Mouse (Mus musculus) cerebellum, adult 2 months (tissue): Measurements from ENCODE around the gene Birc5. TPM values are rescaled to one million over a fixed set of nuclear protein-coding genes. Genes with fewer than 3 reads are reported as not detected.

Experiments used
- DNase-seq, 2 experiments: peaks; one replicate each; pipeline ENCODE4 v3.0.0; 2021
- H3K27ac ChIP-seq: fragments of 200-500 bp; 2 replicates; pipeline ENCODE4 v1.5.1; 2012; ENCODE audit warnings: low read length, control low read depth, inconsistent platforms; ENCODE audit not compliant: insufficient read depth
- H3K27me3 ChIP-seq: fragments of 200-500 bp; 2 replicates; pipeline ENCODE4 v1.6.1; 2012; ENCODE audit warnings: inconsistent platforms, mild to moderate bottlenecking, low read length, moderate library complexity; ENCODE audit not compliant: control insufficient read depth, insufficient read depth
- H3K4me1 ChIP-seq: fragments of 200-500 bp; 2 replicates; pipeline ENCODE4 v1.6.1; 2011; ENCODE audit warnings: low read length; ENCODE audit not compliant: control insufficient read depth, insufficient read depth
- H3K4me3 ChIP-seq: fragments of 200-500 bp; replicated peaks from 2 replicates; pipeline ENCODE3; 2011; ENCODE audit warnings: mild to moderate bottlenecking, low read depth, low read length, control low read depth; ENCODE audit not compliant: insufficient read depth
- CTCF ChIP-seq: fragments of 200-500 bp; IDR thresholded peaks from 2 replicates; pipeline ENCODE4 v1.5.1; 2011; ENCODE audit warnings: low read depth, mild to moderate bottlenecking, control low read depth, low read length, moderate library complexity, borderline replicate concordance; ENCODE audit not compliant: insufficient read depth
- POLR2A ChIP-seq: fragments of 200-500 bp; IDR thresholded peaks from 2 replicates; pipeline ENCODE4 v1.6.1; 2011; ENCODE audit warnings: low read length, control low read depth, borderline replicate concordance; ENCODE audit not compliant: insufficient read depth
- WGBS: fragments of 180-500 bp; shearing (Covaris S2); methylation state at CpG from one replicate; pipeline ENCODE4 v1.1.7; 2018; 5-methylcytosine and 5-hydroxymethylcytosine counted together
- polyA plus RNA-seq: library from polyadenylated mRNA; depleted of rRNA; stranded (reverse); fragments of >200 nt; gene quantifications from 2 replicates; pipeline ENCODE4 v1.2.3, GENCODE M21; 2012

Gene Birc5
- polyA plus RNA-seq, 1 experiment: 1.2 TPM

GRCm38 (mm10) chr11:117863174-117863856 is 14.3 kb downstream of the Birc5 start:
- Histone ChIP-seq H3K4me3 (no peak overlapping the region), H3K27ac (no peak overlapping the region), H3K27me3 (no peaks in the 10 kb centered on the region), H3K4me1 (no peaks in the 10 kb centered on the region)
- TF ChIP-seq CTCF (no peak), POLR2A (no peak)
- DNase-seq: no peak
- WGBS: 48% methylated on average over 11 of the region's 11 CpGs

GRCm38 (mm10) chr11:117864805-117865204 is 15.8 kb downstream of the Birc5 start:
- Histone ChIP-seq H3K4me1 (no peaks in the 10 kb centered on the region), H3K27ac (no peak overlapping the region), H3K27me3 (no peaks in the 10 kb centered on the region), H3K4me3 (no peak overlapping the region)
- DNase-seq: no peak
- WGBS: 51% methylated on average over 2 of the region's 2 CpGs
- no peak for TF ChIP-seq POLR2A
- TF ChIP-seq CTCF: no peak

DNA sequence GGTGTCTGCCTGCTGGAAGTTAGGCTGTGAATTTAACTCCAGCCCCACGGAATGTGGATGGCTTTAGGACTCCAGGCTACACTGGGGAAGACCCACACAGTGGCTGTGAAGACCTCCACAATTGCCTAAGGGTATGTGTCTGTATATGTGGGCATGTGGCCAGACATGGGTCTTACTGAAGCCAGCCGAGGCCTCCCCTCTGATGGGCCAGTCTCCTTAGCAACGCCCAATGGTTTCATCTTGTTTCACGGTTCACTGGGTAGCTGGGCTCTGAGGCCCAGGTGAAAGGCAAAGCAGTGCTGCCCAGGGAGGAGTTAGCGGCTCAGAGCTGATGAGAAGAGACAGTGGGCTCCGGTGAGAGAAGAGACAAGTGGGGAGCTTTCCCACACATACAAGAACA is 16.9 kb downstream of the Birc5 start:
- Histone ChIP-seq H3K4me3 (no peak overlapping the region), H3K4me1 (peaks cover 5% of the 10 kb centered on the region; the same call in 1 of the 2 replicates), H3K27me3 (no peaks in the 10 kb centered on the region), H3K27ac (no peak overlapping the region)
- TF ChIP-seq POLR2A (no peak), CTCF (no peak)
- DNase-seq: no peak
- 13% methylated on average over 6 of the region's 6 CpGs for WGBS

DNA sequence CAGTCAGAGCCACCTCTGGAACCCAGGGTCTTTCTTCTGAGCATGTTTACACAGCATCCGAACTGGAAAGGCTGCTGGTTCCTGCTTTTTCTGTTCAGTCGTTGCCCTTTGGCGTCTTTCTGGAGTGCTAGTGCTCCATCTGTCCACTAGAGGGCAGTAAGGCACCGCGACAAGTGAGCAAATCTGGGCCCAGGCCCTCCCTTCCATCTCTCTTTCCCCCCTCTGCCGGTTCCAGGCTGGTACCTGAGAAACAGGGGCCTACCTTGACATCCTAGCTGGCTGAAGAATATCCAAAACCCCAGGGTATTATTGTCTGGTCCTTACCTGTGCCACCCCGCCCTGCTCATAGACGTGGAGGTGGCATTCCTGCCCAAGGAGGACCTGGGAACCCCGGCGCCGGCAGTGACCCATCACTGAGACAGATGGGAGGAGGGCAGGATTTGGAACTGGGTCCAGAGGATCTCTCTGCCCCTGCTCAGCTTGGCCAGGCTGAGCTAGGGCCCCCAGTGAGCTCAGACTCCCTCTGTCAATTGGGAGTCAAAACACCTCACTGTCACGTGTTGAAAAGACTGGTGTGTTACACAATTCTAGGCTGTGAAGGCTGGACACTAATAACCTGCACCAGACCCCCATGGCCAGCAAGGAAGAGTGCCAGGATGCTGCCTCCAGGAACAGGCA is 21.8 kb downstream of the Birc5 start:
- peak overlapping the region; percentile 87 for H3K27ac ChIP-seq
- peak; percentile 98 for TF ChIP-seq CTCF
- TF ChIP-seq POLR2A: no peak
- H3K4me1 ChIP-seq: peaks cover 16% of the 10 kb centered on the region; the same call in 1 of the 2 replicates
- H3K4me3 ChIP-seq: peak overlapping the region; percentile 34
- peak; percentile 85 to 88 for DNase-seq
- no peaks in the 10 kb centered on the region for H3K27me3 ChIP-seq
- 10% methylated on average over 12 of the region's 12 CpGs for WGBS

DNA sequence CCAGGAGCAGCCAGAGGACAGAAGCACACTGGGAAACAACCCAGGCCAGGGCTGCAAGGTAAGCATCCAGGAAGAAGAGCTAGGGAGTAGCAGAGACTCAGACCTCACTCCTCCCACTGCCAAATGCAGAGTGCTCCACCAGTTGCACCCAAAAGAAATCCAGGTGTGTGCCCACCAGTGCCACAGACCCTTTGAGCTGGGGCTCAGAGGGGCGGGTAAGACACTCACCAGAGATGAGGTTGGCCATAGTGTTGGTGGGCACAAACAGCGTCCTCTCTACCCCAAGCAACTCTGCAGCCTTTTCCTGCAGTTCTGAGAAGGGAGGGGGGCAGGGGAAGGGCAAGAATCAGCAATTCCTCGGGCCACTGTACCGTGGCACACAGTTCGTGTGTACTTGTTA is 22.3 kb downstream of the Birc5 start:
- no peak for DNase-seq
- 50% methylated on average over 5 of the region's 5 CpGs for WGBS
- no peaks in the 10 kb centered on the region for H3K27me3 ChIP-seq
- peaks cover 16% of the 10 kb centered on the region; the same call in 1 of the 2 replicates for H3K4me1 ChIP-seq
- H3K4me3 ChIP-seq: peak overlapping the region; percentile 1
- TF ChIP-seq CTCF: no peak
- TF ChIP-seq POLR2A: no peak
- H3K27ac ChIP-seq: peak overlapping the region; percentile 87

GRCm38 (mm10) chr11:117871911-117872584 is 23.0 kb downstream of the Birc5 start:
- TF ChIP-seq POLR2A (no peak), CTCF (no peak)
- 57% methylated on average over 12 of the region's 12 CpGs for WGBS
- no peak overlapping the region for H3K4me3 ChIP-seq
- H3K27me3 ChIP-seq: no peaks in the 10 kb centered on the region
- peak in 1 of 2 experiments; percentile 33 for DNase-seq
- 0 out of 2 replicates have a peak overlapping the region, but pooled peaks have one; percentile 12 for H3K27ac ChIP-seq
- peaks cover 16% of the 10 kb centered on the region; the same call in 1 of the 2 replicates for H3K4me1 ChIP-seq

DNA sequence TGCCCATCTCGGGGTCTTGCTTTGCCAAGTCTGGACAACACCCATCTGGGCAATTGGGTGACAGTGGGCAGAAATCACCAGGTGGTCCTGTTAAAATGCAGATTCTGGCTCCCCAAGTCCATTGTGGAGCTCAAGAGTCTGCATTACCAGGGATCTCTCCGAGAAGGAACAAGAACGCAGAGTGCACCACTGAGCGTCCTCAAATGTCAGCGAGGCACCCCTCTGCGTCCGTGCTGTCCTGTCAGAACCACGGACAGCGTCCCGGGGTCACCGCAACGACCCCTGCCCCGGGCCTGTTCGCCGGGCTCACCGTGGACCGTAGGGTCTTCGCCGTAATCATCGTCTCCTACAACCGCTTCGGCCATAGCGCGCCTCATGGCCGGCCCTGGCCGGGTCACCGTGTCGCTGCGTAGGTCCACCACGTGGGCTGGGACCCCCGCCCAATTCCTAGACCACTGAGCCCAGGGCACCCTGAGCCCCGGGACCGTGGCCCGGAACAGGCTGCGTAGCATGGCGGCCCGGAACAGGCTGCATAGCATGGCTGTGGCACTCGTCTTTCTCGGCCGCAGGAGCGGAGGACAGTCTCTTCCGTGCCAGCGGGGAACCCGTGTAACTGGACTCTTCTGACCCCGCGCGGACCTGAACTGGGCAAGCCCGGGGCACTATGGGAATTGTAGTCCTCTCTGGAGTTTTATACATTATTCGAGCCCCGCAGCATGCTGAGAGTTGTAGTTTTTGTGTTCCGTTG is 24.0 kb downstream of the Birc5 start, which contains the start of gene Tha1:
Tha1 (minus strand) TSS at position 621 of the 748 bp plus-strand sequence.
- Histone ChIP-seq H3K4me3 (peak within 1 kb of the TSS; percentile 66), H3K4me1 (peaks cover 20% of the 10 kb centered on the region), H3K27me3 (no peaks in the 10 kb centered on the region), H3K27ac (peak within 1 kb of the TSS; percentile 89)
- DNase-seq: peak; percentile 86 to 90
- TF ChIP-seq POLR2A: peak; percentile 77
- no peak for TF ChIP-seq CTCF
- 1% methylated on average over 51 of the region's 51 CpGs for WGBS
